Comparison of ENCODE assay signal across 11 mouse cellular contexts in genomic region chr13:58023726-58024453, GRCm38 (mm10).
DNase-seq lines count a peak whose midpoint lies in the region.
"Had no signal": no experiment of that assay in that cellular context is flagged by ENCODE, and none has a peak within 500 bp of the region (broad histone marks: within the 10 kb centered on the region; RNA-seq: fewer than 3 reads in every experiment).

No protein-coding gene starts in this region.

- DNase-seq in layer of hippocampus, adult 11-12 months (ENCODE audit: low spot score): peak; percentile 28
- DNase-seq in layer of hippocampus, postnatal 25 days (ENCODE audit: extremely low spot score in 1 of 2, low spot score in 1 of 2): no peak
- DNase-seq in brain, embryonic 18.5 days (ENCODE audit: low read depth, low spot score): peak; percentile 20
- DNase-seq in cerebellum, adult 9-10 months: peak; percentile 98
- peak; percentile 57 for DNase-seq in layer of hippocampus, adult 9-11 months
- DNase-seq in spleen, postnatal 4 days (ENCODE audit: low spot score in 2 of 2): no peak
- DNase-seq in kidney, postnatal 4 days: no peak
- DNase-seq in urinary bladder, postnatal 4 days (ENCODE audit: low spot score in 2 of 2): no peak
- DNase-seq: gastrocnemius, postnatal 36 days; lung, postnatal 36 days; thymus, adult 2 months had no signal

Comparison
In these comparisons a context has a peak if more than half of its experiments do, and no peak if none do; other contexts are left out.
1. DNase-seq: peak in layer of hippocampus, adult 11-12 months (single experiment), brain, embryonic 18.5 days (single experiment), cerebellum, adult 9-10 months (single experiment) and layer of hippocampus, adult 9-11 months (single experiment); none in layer of hippocampus, postnatal 25 days (0 of 2), spleen, postnatal 4 days (0 of 2), kidney, postnatal 4 days (0 of 2) and urinary bladder, postnatal 4 days (0 of 2).